11 mouse cellular contexts compared by ENCODE assay signal in the genomic region with DNA sequence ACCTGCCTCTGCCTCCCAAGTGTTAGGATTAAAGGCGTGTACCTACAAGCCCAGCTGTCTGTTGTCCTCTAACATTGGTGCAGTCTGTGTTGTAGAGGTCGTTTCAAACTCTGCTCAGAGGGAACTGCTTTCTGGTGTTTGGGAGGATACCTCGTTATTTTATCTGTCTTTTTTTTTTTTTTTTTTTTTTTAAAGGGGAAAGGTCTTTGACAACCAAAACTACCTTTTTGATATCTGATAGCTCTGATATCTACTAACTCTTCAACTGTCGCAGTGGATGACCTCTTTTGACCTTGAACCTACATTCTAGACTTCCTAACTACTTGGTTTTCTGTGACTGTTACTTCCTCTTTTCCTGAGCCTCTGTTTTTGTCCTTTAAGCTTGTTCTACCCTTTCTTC.
"Had no signal": no experiment of that assay in that cellular context is flagged by ENCODE, and none has a peak within 500 bp of the region (broad histone marks: within the 10 kb centered on the region; RNA-seq: fewer than 3 reads in every experiment).

No protein-coding gene starts in this region.

- H3K27me3 ChIP-seq: limb, embryonic 13.5 days; liver, embryonic 15.5 days; midbrain, embryonic 12.5 days had no signal

- ATAC-seq: lung, postnatal 0 days; midbrain, embryonic 16.5 days had no signal

- H3K36me3 ChIP-seq: limb, embryonic 13.5 days; liver, embryonic 15.5 days; midbrain, embryonic 12.5 days had no signal

- DNase-seq: kidney, postnatal 10 days; left cerebral cortex, postnatal 4 days; lung, adult 2 months; lung, postnatal 36 days; thymus, adult 18-20 months; thymus, postnatal 14 days had no signal
